Mouse (Mus musculus) heart, embryonic 10.5 days (tissue): ENCODE measurements around the gene Zbtb7a. TPM values are rescaled to one million over a fixed set of nuclear protein-coding genes. Genes with fewer than 3 reads are reported as not detected.
A peak's percentile ranks its signal among the peaks of the same experiment; 100 is the strongest.
"Not testable (repeated sequence)": the region's sequence is repeated elsewhere in the genome, so short reads cannot be mapped to it uniquely, and the experiment has no call there.

Experiments
- DNase-seq: peaks from one replicate; pipeline ENCODE4 v3.0.0-alpha.2; 2017; ENCODE audit warnings: low spot score
- H3K27ac ChIP-seq: fragments of 300-500 bp; sonication (generic); 2 replicates; pipeline ENCODE4 v1.5.1; 2016; ENCODE audit warnings: mild to moderate bottlenecking
- H3K27me3 ChIP-seq: fragments of 300-500 bp; sonication (generic); 2 replicates; pipeline ENCODE4 v1.6.1; 2016; ENCODE audit warnings: mild to moderate bottlenecking; ENCODE audit not compliant: poor library complexity, insufficient read depth, severe bottlenecking
- H3K36me3 ChIP-seq: fragments of 300-500 bp; sonication (generic); 2 replicates; pipeline ENCODE4 v1.6.1; 2016; ENCODE audit warnings: mild to moderate bottlenecking, moderate library complexity
- H3K4me1 ChIP-seq: fragments of 300-500 bp; sonication (generic); 2 replicates; pipeline ENCODE4 v1.6.1; 2016; ENCODE audit warnings: mild to moderate bottlenecking
- H3K4me3 ChIP-seq: fragments of 300-500 bp; sonication (generic); 2 replicates; pipeline ENCODE4 v1.5.1; 2016; ENCODE audit warnings: mild to moderate bottlenecking, moderate library complexity
- H3K9me3 ChIP-seq: fragments of 300-500 bp; sonication (generic); 2 replicates; pipeline ENCODE4 v1.6.1; 2016; ENCODE audit warnings: mild to moderate bottlenecking, moderate library complexity
- WGBS: fragments of 180-500 bp; shearing (Covaris S2); methylation state at CpG from one replicate; pipeline ENCODE4 v1.1.7; 2016; 5-methylcytosine and 5-hydroxymethylcytosine counted together
- polyA plus RNA-seq: library from polyadenylated mRNA; unstranded; fragments of >200 nt; fragmentation: Nextera tagmentation; extraction: Ambion mirVana; gene quantifications from 2 replicates; pipeline ENCODE4 v1.2.1, GENCODE M21; 2016

Zbtb7a gene
- polyA plus RNA-seq, 1 experiment from 2014 or later = 17.6 TPM

DNA sequence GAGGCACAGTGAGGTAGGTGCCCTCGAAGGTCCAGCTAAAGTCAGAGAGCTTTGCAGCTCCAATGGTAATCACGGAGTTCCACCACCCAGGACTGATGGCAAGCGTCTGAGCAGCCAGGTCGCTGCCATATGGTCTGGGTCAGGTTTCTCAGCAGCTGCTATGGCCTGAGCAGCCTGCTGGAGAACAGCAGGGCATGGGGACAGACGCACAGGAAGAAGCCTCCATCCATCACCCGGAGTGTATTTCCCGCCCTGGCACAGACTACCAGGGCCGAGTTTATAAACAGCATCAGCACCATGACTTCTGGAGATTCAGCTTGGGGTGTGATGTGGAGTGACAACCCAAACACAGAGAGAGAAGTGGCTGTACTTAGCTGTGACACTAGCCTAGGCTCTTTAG is 30.1 kb downstream of the Zbtb7a start:
- no peaks in the 10 kb centered on the region for H3K9me3 ChIP-seq
- no peak overlapping the region for H3K4me3 ChIP-seq
- H3K4me1 ChIP-seq = peaks cover 52% of the 10 kb centered on the region
- H3K27me3 ChIP-seq = no peaks in the 10 kb centered on the region
- no peak for DNase-seq
- H3K27ac ChIP-seq = no peak overlapping the region
- H3K36me3 ChIP-seq = peaks cover 51% of the 10 kb centered on the region
- 81% methylated on average over 8 of the region's 8 CpGs for WGBS

DNA sequence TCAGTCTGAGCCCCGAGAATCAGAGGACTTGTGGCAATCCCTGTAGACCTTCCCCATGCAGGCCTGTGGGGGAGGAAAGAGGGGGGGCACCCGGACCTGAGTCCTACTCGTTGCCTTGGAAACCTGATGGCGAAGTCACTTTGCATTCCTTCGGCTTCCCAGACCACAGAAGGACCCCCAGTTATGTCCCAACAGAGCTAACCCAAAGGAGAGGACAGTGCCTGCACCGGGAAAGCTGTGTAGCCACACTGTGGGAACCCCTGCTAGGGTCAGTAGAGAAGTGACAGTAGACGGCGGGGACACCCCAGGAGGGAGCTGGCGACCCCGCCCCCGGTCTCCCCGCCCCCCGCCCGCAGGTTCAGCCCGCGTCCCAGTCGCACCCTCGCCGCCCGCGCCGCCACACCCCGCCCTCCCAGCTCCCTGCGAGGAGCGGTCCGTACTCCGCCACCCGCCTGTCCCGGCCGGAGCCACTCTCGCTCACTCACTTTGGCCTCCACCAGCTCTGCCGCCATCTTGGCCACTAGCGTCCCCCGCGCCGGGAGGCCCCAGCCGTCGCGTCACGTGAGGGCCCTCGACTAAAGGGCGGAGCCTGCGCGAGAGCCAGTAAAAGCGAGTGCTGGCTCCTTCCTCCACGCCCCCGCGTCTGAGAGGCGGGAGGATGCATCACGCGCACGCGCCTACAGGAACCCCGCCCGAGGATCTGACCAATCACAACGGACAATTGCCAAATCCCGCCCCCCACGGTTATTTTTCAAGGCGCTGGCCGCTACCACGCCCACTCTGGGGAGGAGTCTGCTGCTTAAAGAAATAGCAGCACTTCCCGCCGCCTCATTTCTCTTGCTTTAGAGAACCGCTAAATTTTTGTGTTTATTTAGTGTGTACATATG is 32.4 kb downstream of the Zbtb7a start, which contains the start of gene Pias4:
Gene Pias4, minus strand, starts transcription at position 724 of the 887 bp plus-strand sequence.
- no peaks in the 10 kb centered on the region for H3K27me3 ChIP-seq
- H3K9me3 ChIP-seq = no peaks in the 10 kb centered on the region
- DNase-seq = peak; percentile 100
- H3K36me3 ChIP-seq = peaks cover 28% of the 10 kb centered on the region
- peaks cover 39% of the 10 kb centered on the region for H3K4me1 ChIP-seq
- H3K27ac ChIP-seq = peak within 1 kb of the TSS; percentile 91
- WGBS = under 1% methylated on average over 56 of the region's 64 CpGs
- H3K4me3 ChIP-seq = peak within 1 kb of the TSS; percentile 93

DNA sequence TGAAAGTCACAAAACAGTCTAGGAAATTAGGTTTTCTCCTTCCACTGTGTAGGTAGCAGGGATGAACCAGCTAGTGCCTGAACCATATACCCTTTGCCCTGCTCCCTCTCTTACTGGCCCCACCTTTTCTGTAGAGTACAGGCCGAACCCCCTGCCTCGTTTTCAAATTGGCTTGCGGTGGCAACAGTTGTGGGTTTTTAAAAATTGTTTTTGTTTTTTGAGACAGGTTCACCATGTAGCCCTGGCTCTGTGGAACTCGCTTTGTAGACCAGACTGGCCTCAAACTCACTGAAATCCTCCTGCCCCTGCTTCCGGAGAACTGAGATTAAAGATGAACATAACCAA is 33.0 kb downstream of the Zbtb7a start:
- peaks cover 23% of the 10 kb centered on the region for H3K36me3 ChIP-seq
- WGBS = 11% methylated on average over 5 of the region's 5 CpGs
- H3K9me3 ChIP-seq = no peaks in the 10 kb centered on the region

DNA sequence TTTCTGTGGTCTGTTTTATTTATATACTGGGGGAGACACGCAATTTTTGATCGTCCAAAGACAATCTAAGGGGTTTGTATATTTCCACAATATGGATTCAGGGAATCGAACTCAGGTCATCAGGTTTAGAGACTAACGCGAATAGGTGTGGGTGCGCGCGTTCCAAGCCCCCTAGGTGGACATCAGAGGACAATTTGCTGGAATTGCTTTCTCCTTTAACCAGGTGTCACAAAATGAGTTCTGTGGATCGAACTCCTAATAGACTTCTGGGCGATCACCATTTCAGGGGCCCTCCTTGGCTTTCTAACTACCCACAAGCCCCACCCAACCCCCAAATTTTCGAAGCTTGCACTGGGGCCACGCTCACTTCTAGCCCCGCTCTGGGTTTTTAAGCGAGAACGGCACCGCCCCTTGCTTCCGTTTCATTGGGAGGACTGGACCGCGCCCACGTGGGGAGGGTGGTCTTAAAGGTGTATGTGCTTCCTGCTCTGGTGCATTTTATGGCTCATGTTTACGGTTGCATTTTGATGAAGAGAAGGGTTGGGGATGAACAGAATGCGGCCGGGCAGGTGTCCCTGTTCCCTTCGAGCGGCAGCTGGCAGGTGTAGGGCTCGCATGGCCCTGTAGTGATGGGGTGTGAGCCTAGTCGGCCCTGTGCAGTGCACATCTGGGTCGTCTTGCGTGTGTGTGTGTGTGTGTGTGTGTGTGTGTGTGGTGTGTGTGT is 33.7 kb downstream of the Zbtb7a start:
- no peaks in the 10 kb centered on the region for H3K27me3 ChIP-seq
- 5% methylated on average over 29 of the region's 29 CpGs for WGBS
- peaks cover 46% of the 10 kb centered on the region for H3K4me1 ChIP-seq

More for the DNA sequence above, 33.0 kb downstream of the Zbtb7a start:
- peak overlapping the region; percentile 93 for H3K4me3 ChIP-seq
- peaks cover 40% of the 10 kb centered on the region for H3K4me1 ChIP-seq
- no peaks in the 10 kb centered on the region for H3K27me3 ChIP-seq
- H3K27ac ChIP-seq = peak overlapping the region; percentile 91
- no peak for DNase-seq

DNA sequence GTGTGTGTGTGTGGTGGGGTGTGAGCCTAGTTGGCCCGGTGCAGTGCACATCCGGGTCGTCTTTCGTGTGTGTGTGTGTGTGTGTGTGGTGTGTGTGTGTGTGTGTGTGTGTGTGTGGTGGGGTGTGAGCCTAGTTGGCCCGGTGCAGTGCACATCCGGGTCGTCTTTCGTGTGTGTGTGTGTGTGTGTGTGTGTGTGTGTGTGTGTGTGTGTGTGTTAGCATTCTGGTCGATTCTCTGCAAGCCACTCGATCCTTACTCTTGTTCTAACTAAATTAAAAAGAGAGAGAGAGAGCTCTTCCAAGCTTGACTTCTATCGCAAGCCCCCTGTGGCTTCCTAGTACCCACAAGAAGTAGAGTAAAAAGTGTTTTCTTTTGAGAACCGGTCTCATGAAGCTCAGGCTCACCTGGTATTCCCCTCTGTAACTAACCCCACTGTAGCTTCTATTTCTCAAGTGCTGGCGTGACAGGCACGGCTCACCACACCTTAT is 34.4 kb downstream of the Zbtb7a start:
- not testable (repeated sequence) for H3K36me3 ChIP-seq, H3K27me3 ChIP-seq, H3K9me3 ChIP-seq, DNase-seq
- 49% methylated on average over 11 of the region's 14 CpGs for WGBS
- H3K4me1 ChIP-seq = peaks cover 52% of the 10 kb centered on the region
- H3K4me3 ChIP-seq = peak overlapping the region; percentile 93; the same call in 1 of the 2 replicates
- H3K27ac ChIP-seq = peak overlapping the region; percentile 29; the same call in 1 of the 2 replicates

More for the DNA sequence above, 33.7 kb downstream of the Zbtb7a start:
- peak overlapping the region; percentile 91 for H3K27ac ChIP-seq
- H3K36me3 ChIP-seq = peaks cover 17% of the 10 kb centered on the region
- H3K9me3 ChIP-seq = no peaks in the 10 kb centered on the region
- DNase-seq = peak; percentile 95
- peak overlapping the region; percentile 93 for H3K4me3 ChIP-seq

DNA sequence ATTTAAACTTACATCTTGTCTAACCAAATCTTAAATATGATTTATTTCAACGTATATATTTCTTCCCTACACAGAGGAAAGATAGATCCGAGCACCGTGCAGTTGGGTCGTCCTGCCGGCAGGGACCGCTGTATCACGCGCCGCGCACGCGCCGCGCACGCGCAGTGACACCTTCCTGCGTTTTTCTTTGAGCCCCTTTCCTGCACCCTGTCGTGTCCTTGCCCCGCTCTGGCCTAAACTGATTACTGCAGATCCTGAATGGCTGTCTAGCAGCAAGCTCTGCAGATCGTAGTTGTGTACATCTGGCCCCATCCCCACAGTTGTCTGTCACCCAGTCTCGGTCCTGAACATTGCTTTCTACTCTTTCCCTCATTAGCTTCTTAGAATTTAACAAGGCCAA is 38.1 kb downstream of the Zbtb7a start:
- Histone ChIP-seq H3K27me3 (no peaks in the 10 kb centered on the region), H3K4me1 (peaks cover 49% of the 10 kb centered on the region), H3K36me3 (peaks cover 13% of the 10 kb centered on the region), H3K4me3 (peak overlapping the region; percentile 34), H3K27ac (peak overlapping the region; percentile 88), H3K9me3 (no peaks in the 10 kb centered on the region)
- peak; percentile 92 for DNase-seq
- WGBS = 7% methylated on average over 21 of the region's 21 CpGs

DNA sequence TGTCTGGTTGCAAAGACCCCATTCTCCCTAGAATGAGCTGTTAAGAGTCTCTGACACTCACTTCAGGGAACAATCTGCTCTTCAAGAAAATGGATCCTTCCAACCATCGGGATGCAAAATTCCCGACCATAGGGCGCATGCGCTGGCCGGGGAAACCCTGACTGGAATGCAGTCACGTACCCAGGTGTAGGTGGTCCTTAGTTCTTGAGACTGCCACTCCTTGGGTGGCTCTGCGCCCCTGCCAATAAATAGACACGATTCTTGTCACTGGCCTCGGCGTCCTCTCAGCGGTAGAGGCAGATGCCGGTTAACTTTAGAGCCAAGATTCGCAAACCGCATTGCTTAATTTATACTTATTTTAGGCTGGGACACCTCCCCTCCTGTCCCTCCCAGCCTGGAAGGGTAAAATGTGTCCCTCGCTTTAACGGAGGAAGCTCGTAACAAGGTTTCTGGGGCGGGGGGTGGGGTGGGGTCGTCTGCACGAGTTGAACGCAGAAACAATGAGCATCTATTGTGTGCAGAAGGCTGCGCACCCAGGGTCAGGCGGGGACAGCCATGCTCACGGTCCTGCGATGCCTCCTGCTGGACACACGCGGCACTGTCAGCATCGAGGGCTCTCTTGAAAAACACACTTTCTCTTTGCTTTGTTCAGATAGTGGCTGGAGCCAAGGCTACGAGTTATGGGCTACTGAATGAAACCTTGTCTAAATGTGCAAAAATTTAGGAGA is 39.8 kb downstream of the Zbtb7a start:
- H3K9me3 ChIP-seq = no peaks in the 10 kb centered on the region
- WGBS = 2% methylated on average over 29 of the region's 29 CpGs
- peak overlapping the region; percentile 59 for H3K4me3 ChIP-seq
- H3K36me3 ChIP-seq = peaks cover 30% of the 10 kb centered on the region
- peak; percentile 95 for DNase-seq
- H3K4me1 ChIP-seq = peaks cover 52% of the 10 kb centered on the region
- no peaks in the 10 kb centered on the region for H3K27me3 ChIP-seq
- H3K27ac ChIP-seq = peak overlapping the region; percentile 88

DNA sequence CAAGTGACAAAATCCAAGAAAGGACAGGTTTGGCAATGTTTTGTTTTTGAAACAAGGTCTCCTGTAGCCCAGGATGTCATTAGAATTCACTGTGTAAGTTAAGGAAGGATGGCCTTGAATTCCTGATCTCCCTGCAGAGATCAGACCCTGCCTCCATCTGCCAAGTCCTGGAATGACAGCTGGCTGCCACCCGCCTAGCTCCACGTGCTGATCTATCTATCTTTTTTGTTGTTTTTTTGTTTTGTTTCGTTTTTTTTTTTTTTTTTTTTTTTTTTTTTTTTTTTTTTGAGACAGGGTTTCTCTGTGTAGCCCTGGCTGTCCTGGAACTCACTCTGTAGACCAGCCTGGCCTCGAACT is 40.3 kb downstream of the Zbtb7a start:
- not testable (repeated sequence) for H3K27me3 ChIP-seq
- peaks cover 35% of the 10 kb centered on the region for H3K36me3 ChIP-seq

DNA sequence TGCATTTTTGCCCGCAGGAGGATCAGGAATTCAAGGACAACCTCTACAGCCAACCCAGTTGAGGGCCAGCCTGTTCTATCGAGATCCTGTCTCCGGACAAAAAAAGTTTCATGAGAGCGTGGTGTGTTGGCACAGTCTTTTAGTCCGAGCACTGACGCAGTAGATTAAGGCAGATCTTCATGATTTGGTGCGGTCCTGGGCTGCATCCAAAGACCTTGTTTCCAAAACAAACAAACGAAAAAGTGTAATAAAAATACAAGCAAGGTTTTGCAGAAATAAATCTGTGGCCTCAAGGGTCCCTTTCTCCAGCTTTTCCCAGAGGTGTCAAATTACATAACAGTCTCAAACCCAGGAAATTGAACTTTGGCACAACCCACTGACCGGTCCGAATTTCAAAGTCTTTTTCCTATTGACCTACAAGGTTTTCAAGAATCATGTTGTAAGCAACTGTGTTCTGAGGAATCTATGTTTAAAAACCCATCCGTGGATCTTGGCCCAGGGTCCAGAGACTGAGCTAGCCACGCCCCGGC is 41.0 kb downstream of the Zbtb7a start:
- Histone ChIP-seq H3K36me3 (peaks cover 42% of the 10 kb centered on the region), H3K27ac (peak overlapping the region; percentile 99), H3K27me3 (no peaks in the 10 kb centered on the region), H3K4me1 (peaks cover 61% of the 10 kb centered on the region), H3K9me3 (no peaks in the 10 kb centered on the region), H3K4me3 (peak overlapping the region; percentile 99)
- 8% methylated on average over 13 of the region's 13 CpGs for WGBS
- no peak for DNase-seq

More for the DNA sequence above, 40.3 kb downstream of the Zbtb7a start:
- not testable (repeated sequence) for H3K9me3 ChIP-seq, DNase-seq
- Histone ChIP-seq H3K27ac (peak overlapping the region; percentile 88), H3K4me3 (peak overlapping the region; percentile 59), H3K4me1 (peaks cover 56% of the 10 kb centered on the region)
- 8% methylated on average over 4 of the region's 4 CpGs for WGBS

DNA sequence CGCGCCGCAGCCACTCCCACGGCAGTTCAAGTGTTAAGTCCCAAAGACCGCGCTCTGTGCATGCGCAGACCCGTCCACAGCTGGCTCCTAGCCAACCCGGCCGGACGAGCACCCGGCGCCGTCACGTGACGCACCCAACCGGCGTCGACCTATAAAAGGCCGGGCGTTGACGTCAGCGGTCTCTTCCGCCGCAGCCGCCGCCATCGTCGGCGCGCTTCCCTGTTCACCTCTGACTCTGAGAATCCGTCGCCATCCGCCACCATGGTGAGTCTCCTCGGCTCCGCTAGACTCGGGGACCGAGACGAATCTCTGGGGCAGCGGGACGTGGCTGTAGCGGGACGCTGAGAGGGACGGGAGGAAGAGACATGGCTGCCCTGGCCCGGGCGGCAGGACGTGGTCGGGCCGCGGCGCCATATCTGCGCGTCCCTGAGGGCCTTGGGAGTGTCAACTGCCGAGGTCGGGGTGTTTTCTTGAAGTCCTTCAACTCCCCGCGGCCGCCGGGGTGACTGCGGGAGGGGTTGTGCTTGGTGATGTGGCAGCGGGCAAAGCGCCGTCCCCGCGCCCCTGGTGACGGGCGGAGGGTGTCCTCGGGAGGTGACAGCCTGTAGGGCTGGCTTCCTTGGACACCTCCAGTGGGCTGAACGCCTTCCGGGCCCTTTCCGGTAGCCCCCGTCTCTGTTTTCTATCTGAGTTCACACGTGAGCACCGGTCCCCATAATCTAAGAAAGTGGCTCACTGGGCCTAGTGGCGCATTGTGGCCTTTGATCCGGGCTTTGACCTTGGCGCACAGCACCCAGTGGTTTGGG is 41.6 kb downstream of the Zbtb7a start, which contains the start of gene Eef2:
Gene Eef2, plus strand, starts transcription at position 166 of the 806 bp plus-strand sequence.
- WGBS = under 1% methylated on average over 77 of the region's 77 CpGs
- H3K9me3 ChIP-seq = no peaks in the 10 kb centered on the region
- peaks cover 48% of the 10 kb centered on the region for H3K36me3 ChIP-seq
- peak; percentile 98 for DNase-seq
- H3K4me1 ChIP-seq = peaks cover 67% of the 10 kb centered on the region
- H3K4me3 ChIP-seq = peak within 1 kb of the TSS; percentile 99
- H3K27me3 ChIP-seq = no peaks in the 10 kb centered on the region
- H3K27ac ChIP-seq = peak within 1 kb of the TSS; percentile 99

DNA sequence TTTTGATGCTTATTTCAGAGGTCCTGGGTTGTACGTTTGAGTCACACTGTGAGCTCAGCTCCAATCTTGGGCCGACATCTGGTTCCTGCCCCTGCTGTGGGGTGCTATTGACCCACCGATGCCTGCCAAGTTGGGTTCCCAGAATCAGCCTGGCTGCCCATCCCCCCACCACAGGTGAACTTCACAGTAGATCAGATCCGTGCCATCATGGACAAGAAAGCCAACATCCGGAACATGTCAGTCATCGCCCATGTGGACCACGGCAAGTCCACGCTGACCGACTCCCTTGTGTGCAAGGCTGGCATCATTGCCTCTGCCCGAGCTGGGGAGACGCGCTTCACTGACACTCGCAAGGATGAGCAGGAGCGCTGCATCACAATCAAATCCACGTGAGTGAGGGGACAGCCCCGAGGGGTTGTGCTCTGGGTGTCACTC is 42.5 kb downstream of the Zbtb7a start:
- Histone ChIP-seq H3K27me3 (no peaks in the 10 kb centered on the region), H3K9me3 (no peaks in the 10 kb centered on the region), H3K4me3 (peak overlapping the region; percentile 99), H3K27ac (peak overlapping the region; percentile 99), H3K4me1 (peaks cover 75% of the 10 kb centered on the region), H3K36me3 (peaks cover 57% of the 10 kb centered on the region)
- WGBS = 13% methylated on average over 16 of the region's 16 CpGs
- no peak for DNase-seq
